Mouse (Mus musculus) liver, embryonic 11.5 days (tissue): ENCODE results near the gene Nucb1. TPM values are rescaled to one million over a fixed set of nuclear protein-coding genes. Genes with fewer than 3 reads are reported as not detected.

ENCODE experiments used
- ATAC-seq: fragments of 200-750 bp; cut with Nextera tagmentation; replicated peaks from 2 replicates; pipeline ENCODE4 v1.8.0; 2017; ENCODE audit warnings: moderate number of reproducible peaks, mild to moderate bottlenecking, moderate TSS enrichment, moderate library complexity; ENCODE audit not compliant: low FRiP score
- DNase-seq: peaks from one replicate; pipeline ENCODE4 v3.0.0-alpha.2; 2017; ENCODE audit warnings: low spot score
- H3K27ac ChIP-seq: fragments of 300-500 bp; sonication (generic); 2 replicates; pipeline ENCODE4 v1.5.1; 2014; ENCODE audit warnings: mild to moderate bottlenecking, low read depth, low read length, control low read depth
- H3K27me3 ChIP-seq: fragments of 300-500 bp; sonication (generic); replicated peaks from 2 replicates; pipeline ENCODE4 v1.6.1; 2014; ENCODE audit warnings: low read length, mixed read lengths; ENCODE audit not compliant: control insufficient read depth, insufficient read depth
- H3K36me3 ChIP-seq: fragments of 300-500 bp; sonication (generic); 2 replicates; pipeline ENCODE4 v1.6.1; 2014; ENCODE audit warnings: mild to moderate bottlenecking, low read length, moderate library complexity, mixed read lengths; ENCODE audit not compliant: control insufficient read depth, insufficient read depth
- H3K4me1 ChIP-seq: fragments of 300-500 bp; sonication (generic); replicated peaks from 2 replicates; pipeline ENCODE4 v1.6.1; 2014; ENCODE audit warnings: low read length, mixed read lengths; ENCODE audit not compliant: control insufficient read depth, insufficient read depth
- H3K4me2 ChIP-seq: fragments of 300-500 bp; sonication (generic); 2 replicates; pipeline ENCODE4 v1.6.1; 2014; ENCODE audit warnings: mild to moderate bottlenecking, control low read depth, moderate library complexity
- H3K4me3 ChIP-seq: fragments of 300-500 bp; sonication (generic); 2 replicates; pipeline ENCODE4 v1.5.1; 2014; ENCODE audit warnings: low read depth, low read length, control low read depth
- H3K9ac ChIP-seq: fragments of 300-500 bp; sonication (generic); 2 replicates; pipeline ENCODE4 v1.6.1; 2014; ENCODE audit warnings: low read depth, low read length, control low read depth
- H3K9me3 ChIP-seq: fragments of 300-500 bp; sonication (generic); 2 replicates; pipeline ENCODE4 v1.6.1; 2016; ENCODE audit warnings: low read length, inconsistent platforms, mixed read lengths; ENCODE audit not compliant: control insufficient read depth
- WGBS: fragments of 180-500 bp; shearing (Covaris S2); extraction: QIAGEN DNeasy Blood & Tissue Kit; methylation state at CpG from one replicate; pipeline ENCODE4 v1.1.7; 2014; 5-methylcytosine and 5-hydroxymethylcytosine counted together
- polyA plus RNA-seq: library from polyadenylated mRNA; unstranded; fragments of >200 nt; fragmentation: Nextera tagmentation; extraction: Ambion mirVana; gene quantifications from 2 replicates; pipeline ENCODE4 v1.2.1, GENCODE M21; 2014

Nucb1 gene
- polyA plus RNA-seq, 1 experiment from 2014 or later: 149 TPM

- Histone ChIP-seq H3K27ac (peak overlapping the region; percentile 84), H3K9ac (peak overlapping the region; percentile 72), H3K4me3 (peak overlapping the region; percentile 67), H3K36me3 (peaks cover 6% of the 10 kb centered on the region; the same call in 1 of the 2 replicates), H3K9me3 (no peaks in the 10 kb centered on the region), H3K4me2 (peak overlapping the region; percentile 99), H3K27me3 (no peaks in the 10 kb centered on the region), H3K4me1 (peaks cover 18% of the 10 kb centered on the region)
- ATAC-seq: peak; percentile 21
- no peak for DNase-seq
- 25% methylated on average over 19 of the region's 19 CpGs for whole genome bisulfite sequencing
These were observed 874 bp downstream of the Nucb1 start for GRCm38 (mm10) chr7:45509181-45509882.

DNA sequence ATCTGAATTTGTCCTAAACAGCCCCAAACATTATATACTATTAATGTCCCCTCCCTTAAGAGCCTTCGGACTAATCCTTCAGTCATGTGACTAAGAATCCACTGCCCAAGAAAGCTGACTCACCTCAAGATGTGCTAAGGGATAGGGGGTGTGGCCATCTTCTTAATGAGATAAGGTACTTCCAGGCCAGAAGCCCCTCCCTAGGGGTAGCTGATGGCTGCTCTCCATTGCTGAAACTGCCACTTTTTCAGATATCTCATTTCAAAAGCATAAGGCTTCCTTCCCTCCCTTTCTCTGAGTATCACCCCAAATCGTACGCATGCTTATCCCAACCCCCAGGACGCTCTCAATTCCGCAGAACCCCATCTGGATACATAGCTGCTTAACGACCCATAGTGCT lies 1.6 kb downstream of the Nucb1 start:
- Histone ChIP-seq H3K4me3 (peak overlapping the region; percentile 67), H3K27ac (peak overlapping the region; percentile 84), H3K9me3 (no peaks in the 10 kb centered on the region), H3K27me3 (no peaks in the 10 kb centered on the region), H3K36me3 (peaks cover 6% of the 10 kb centered on the region; the same call in 1 of the 2 replicates), H3K4me2 (peak overlapping the region; percentile 99), H3K9ac (peak overlapping the region; percentile 72), H3K4me1 (peaks cover 18% of the 10 kb centered on the region)
- no peak for DNase-seq
- WGBS: 58% methylated on average over 6 of the region's 6 CpGs
- peak; percentile 83 for ATAC-seq

GRCm38 (mm10) chr7:45507583-45507982 lies 2.6 kb downstream of the Nucb1 start:
- H3K36me3 ChIP-seq: peaks cover 12% of the 10 kb centered on the region; the same call in 1 of the 2 replicates
- H3K4me2 ChIP-seq: no peak overlapping the region; the same call in 1 of the 2 replicates
- no peaks in the 10 kb centered on the region for H3K27me3 ChIP-seq
- WGBS: 90% methylated on average over 6 of the region's 6 CpGs
- no peaks in the 10 kb centered on the region for H3K9me3 ChIP-seq
- ATAC-seq (no peak), DNase-seq (no peak)
- H3K9ac ChIP-seq: no peak overlapping the region
- H3K27ac ChIP-seq: no peak overlapping the region; the same call in 1 of the 2 replicates
- no peak overlapping the region for H3K4me3 ChIP-seq
- H3K4me1 ChIP-seq: peaks cover 18% of the 10 kb centered on the region

DNA sequence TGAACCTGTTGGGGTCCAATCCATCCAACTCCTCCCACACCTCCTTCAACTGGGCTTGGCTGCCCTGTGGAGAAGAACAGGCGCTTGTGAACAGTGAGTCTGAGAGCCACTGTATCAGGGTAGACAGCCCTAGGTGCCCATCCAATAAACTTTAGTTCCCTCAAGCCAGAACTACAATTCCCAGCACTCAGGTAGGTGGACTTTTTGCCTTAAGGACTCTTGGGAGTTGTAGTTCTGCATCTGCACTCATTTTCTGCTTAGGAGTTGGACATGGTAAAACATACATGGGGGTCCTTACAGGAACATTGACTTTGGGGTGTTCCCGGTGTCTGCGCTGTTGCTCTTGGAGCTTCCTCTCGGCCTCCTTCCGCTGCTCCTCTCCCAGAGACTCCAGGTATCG lies 11.8 kb downstream of the Nucb1 start:
- Histone ChIP-seq H3K9me3 (no peaks in the 10 kb centered on the region), H3K27ac (no peak overlapping the region), H3K4me1 (no peaks in the 10 kb centered on the region), H3K36me3 (peaks cover 50% of the 10 kb centered on the region), H3K27me3 (no peaks in the 10 kb centered on the region), H3K4me3 (no peak overlapping the region), H3K4me2 (no peak overlapping the region), H3K9ac (no peak overlapping the region)
- ATAC-seq: no peak
- 92% methylated on average over 6 of the region's 6 CpGs for WGBS
- DNase-seq: no peak

GRCm38 (mm10) chr7:45494548-45494947 lies 15.7 kb downstream of the Nucb1 start:
- no peak overlapping the region for H3K4me2 ChIP-seq
- no peaks in the 10 kb centered on the region for H3K9me3 ChIP-seq
- H3K36me3 ChIP-seq: peaks cover 36% of the 10 kb centered on the region
- ATAC-seq (no peak), DNase-seq (no peak)
- H3K4me3 ChIP-seq: no peak overlapping the region
- H3K4me1 ChIP-seq: peaks cover 19% of the 10 kb centered on the region
- H3K27me3 ChIP-seq: no peaks in the 10 kb centered on the region
- no peak overlapping the region for H3K9ac ChIP-seq
- WGBS: 84% methylated on average over 9 of the region's 9 CpGs
- peak overlapping the region; percentile 55; the same call in 1 of the 2 replicates for H3K27ac ChIP-seq

GRCm38 (mm10) chr7:45492951-45493350 lies 17.3 kb downstream of the Nucb1 start:
- no peak overlapping the region for H3K4me2 ChIP-seq
- no peak overlapping the region for H3K9ac ChIP-seq
- no peaks in the 10 kb centered on the region for H3K27me3 ChIP-seq
- ATAC-seq (no peak), DNase-seq (no peak)
- H3K36me3 ChIP-seq: peaks cover 27% of the 10 kb centered on the region
- H3K9me3 ChIP-seq: no peaks in the 10 kb centered on the region
- H3K4me1 ChIP-seq: peaks cover 28% of the 10 kb centered on the region
- no peak overlapping the region for H3K4me3 ChIP-seq
- H3K27ac ChIP-seq: no peak overlapping the region
- 93% methylated on average over 5 of the region's 5 CpGs for WGBS

DNA sequence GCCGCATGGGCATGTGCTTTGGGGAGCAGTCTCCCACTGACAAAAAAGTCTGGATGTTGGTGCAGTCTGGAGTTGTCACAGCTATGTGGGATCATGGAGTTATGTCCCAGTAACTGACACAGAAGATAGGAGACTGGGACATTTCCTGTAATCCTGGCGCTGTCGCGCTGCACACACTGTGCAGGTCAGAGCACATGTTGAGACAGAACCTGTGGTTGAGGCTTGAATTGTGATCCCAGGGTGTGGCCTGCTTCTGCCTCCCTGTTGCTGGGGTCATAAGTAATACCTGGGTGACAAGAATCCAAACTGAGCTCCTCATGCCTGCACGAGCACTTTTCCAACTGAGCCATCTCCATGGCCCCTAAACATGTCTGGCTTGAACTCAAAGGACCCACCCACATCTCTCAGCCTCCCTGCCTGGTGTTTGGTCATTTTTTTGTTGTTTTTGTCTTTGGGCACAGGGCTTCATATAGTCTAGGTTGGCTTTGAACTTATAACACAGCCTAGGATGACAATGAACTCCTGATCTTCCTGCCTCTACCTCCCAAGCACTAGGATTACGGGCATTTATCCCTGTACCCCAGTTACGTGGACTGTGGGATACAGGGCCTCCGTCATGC lies 17.9 kb downstream of the Nucb1 start:
- Histone ChIP-seq H3K9me3 (no peaks in the 10 kb centered on the region), H3K9ac (no peak overlapping the region), H3K4me3 (no peak overlapping the region), H3K4me1 (peaks cover 31% of the 10 kb centered on the region), H3K4me2 (no peak overlapping the region), H3K36me3 (peaks cover 27% of the 10 kb centered on the region), H3K27ac (no peak overlapping the region), H3K27me3 (no peaks in the 10 kb centered on the region)
- 94% methylated on average over 8 of the region's 8 CpGs for WGBS
- ATAC-seq: no peak
- DNase-seq: no peak

- Histone ChIP-seq H3K4me1 (peaks cover 41% of the 10 kb centered on the region), H3K27me3 (no peaks in the 10 kb centered on the region), H3K4me3 (no peak overlapping the region), H3K9ac (0 out of 2 replicates have a peak overlapping the region, but pooled peaks have one; percentile 16), H3K27ac (peak overlapping the region; percentile 71), H3K4me2 (peak overlapping the region; percentile 58), H3K9me3 (no peaks in the 10 kb centered on the region), H3K36me3 (peaks cover 24% of the 10 kb centered on the region)
- WGBS: 18% methylated on average over 3 of the region's 3 CpGs
- DNase-seq: no peak
- peak; percentile 59; the same call in 1 of the 2 replicates for ATAC-seq
These were observed 18.9 kb downstream of the Nucb1 start for GRCm38 (mm10) chr7:45491264-45491663.
